Mouse (Mus musculus): ENCODE results near the gene Olfr698.
"Not testable (repeated sequence)": the region's sequence is repeated elsewhere in the genome, so short reads cannot be mapped to it uniquely, and the experiment has no call there.

The Olfr698 gene

GRCm38 (mm10) chr7:106755297-106755696 lies at the start of gene Olfr698:
Gene Olfr698 (minus strand): TSS chr7:106755397.
- DNase-seq = no peak

- DNase-seq = no peak
Observed at GRCm38 (mm10) chr7:106793098-106793497, 37.9 kb upstream of the Olfr698 start, which contains the start of gene Olfr699. Gene Olfr699 (minus strand): TSS chr7:106793198.

GRCm38 (mm10) chr7:106788330-106788729 lies 33.1 kb upstream of the Olfr698 start:
- no peak for DNase-seq

- not testable (repeated sequence) for DNase-seq
Observed at GRCm38 (mm10) chr7:106761008-106761407, 5.8 kb upstream of the Olfr698 start.

- no peak for DNase-seq
Observed at GRCm38 (mm10) chr7:106758800-106759199, 3.6 kb upstream of the Olfr698 start.

GRCm38 (mm10) chr7:106745811-106746210 lies 9.4 kb downstream of the Olfr698 start:
- DNase-seq = no peak

GRCm38 (mm10) chr7:106742343-106742742 lies 12.9 kb downstream of the Olfr698 start, which contains the start of gene Olfr697:
Gene Olfr697 (minus strand): TSS chr7:106742443.
- DNase-seq = no peak

- no peak for DNase-seq
Observed at GRCm38 (mm10) chr7:106737028-106737427, 18.2 kb downstream of the Olfr698 start.

GRCm38 (mm10) chr7:106733717-106734116 lies 21.5 kb downstream of the Olfr698 start:
- no peak for DNase-seq

GRCm38 (mm10) chr7:106725654-106726053 lies 29.5 kb downstream of the Olfr698 start:
- not testable (repeated sequence) for DNase-seq

GRCm38 (mm10) chr7:106716296-106716695 lies 38.9 kb downstream of the Olfr698 start, which contains the start of gene Olfr695:
Gene Olfr695 (minus strand): TSS chr7:106716396.
- no peak for DNase-seq

- DNase-seq = no peak
Observed at GRCm38 (mm10) chr7:106711463-106711862, 43.7 kb downstream of the Olfr698 start.

- DNase-seq = not testable (repeated sequence)
Observed at GRCm38 (mm10) chr7:106707705-106708104, 47.5 kb downstream of the Olfr698 start.

Measured in right cerebral cortex, postnatal 4 days (tissue).